Mouse (Mus musculus) spleen, postnatal 36 days (tissue): Measurements from ENCODE around the gene Ak1.

Experiments
- DNase-seq, 2 experiments: peaks; one replicate each; pipeline ENCODE4 v3.0.0; 2022; ENCODE audit warnings: low spot score in 2 of 2, mixed read lengths in 1 of 2

The Ak1 gene

GRCm38 (mm10) chr2:32653764-32654163, 32.2 kb downstream of the Ak1 start:
- DNase-seq = no peak

GRCm38 (mm10) chr2:32654743-32655393, 33.3 kb downstream of the Ak1 start:
- DNase-seq = no peak

GRCm38 (mm10) chr2:32655394-32655744, 33.8 kb downstream of the Ak1 start:
- no peak for DNase-seq

- peak; percentile 51 to 54 for DNase-seq
These were observed 34.3 kb downstream of the Ak1 start for GRCm38 (mm10) chr2:32655826-32656225.

- DNase-seq = no peak
These were observed 37.3 kb downstream of the Ak1 start for GRCm38 (mm10) chr2:32658873-32659272.

GRCm38 (mm10) chr2:32661509-32662107, 40.0 kb downstream of the Ak1 start:
- peak in 1 of 2 experiments; percentile 29 for DNase-seq

- DNase-seq = no peak
These were observed 40.7 kb downstream of the Ak1 start for GRCm38 (mm10) chr2:32662291-32662690.

- DNase-seq = no peak
These were observed 43.8 kb downstream of the Ak1 start for GRCm38 (mm10) chr2:32665345-32665744.

GRCm38 (mm10) chr2:32665853-32666252, 44.3 kb downstream of the Ak1 start:
- no peak for DNase-seq

- no peak for DNase-seq
These were observed 46.2 kb downstream of the Ak1 start for GRCm38 (mm10) chr2:32667775-32668174.

- no peak for DNase-seq
These were observed 46.6 kb downstream of the Ak1 start for GRCm38 (mm10) chr2:32668176-32668575.

- DNase-seq = no peak
These were observed 48.3 kb downstream of the Ak1 start for GRCm38 (mm10) chr2:32669876-32670275.

GRCm38 (mm10) chr2:32671147-32671546, 49.6 kb downstream of the Ak1 start:
- DNase-seq = no peak

GRCm38 (mm10) chr2:32671907-32672595, 50.5 kb downstream of the Ak1 start:
- no peak for DNase-seq

GRCm38 (mm10) chr2:32673176-32673917, 51.8 kb downstream of the Ak1 start:
- no peak for DNase-seq

- DNase-seq = no peak
These were observed 55.3 kb downstream of the Ak1 start for GRCm38 (mm10) chr2:32676821-32677220.

GRCm38 (mm10) chr2:32677683-32678082, 56.1 kb downstream of the Ak1 start:
- DNase-seq = no peak

- no peak for DNase-seq
These were observed 58.5 kb downstream of the Ak1 start for GRCm38 (mm10) chr2:32680051-32680451.

- no peak for DNase-seq
These were observed 59.5 kb downstream of the Ak1 start for GRCm38 (mm10) chr2:32680961-32681650.

GRCm38 (mm10) chr2:32681754-32682153, 60.2 kb downstream of the Ak1 start:
- no peak for DNase-seq

- no peak for DNase-seq
These were observed 61.3 kb downstream of the Ak1 start for GRCm38 (mm10) chr2:32682721-32683417.
